Mouse (Mus musculus): Measurements from ENCODE around the gene Onecut3. TPM values are rescaled to one million over a fixed set of nuclear protein-coding genes. Genes with fewer than 3 reads are reported as not detected.
A peak's percentile ranks its signal among the peaks of the same experiment; 100 is the strongest.

Gene Onecut3
- total and polyA plus RNA-seq, 2 experiments from 2014 or later, result not detected

DNA sequence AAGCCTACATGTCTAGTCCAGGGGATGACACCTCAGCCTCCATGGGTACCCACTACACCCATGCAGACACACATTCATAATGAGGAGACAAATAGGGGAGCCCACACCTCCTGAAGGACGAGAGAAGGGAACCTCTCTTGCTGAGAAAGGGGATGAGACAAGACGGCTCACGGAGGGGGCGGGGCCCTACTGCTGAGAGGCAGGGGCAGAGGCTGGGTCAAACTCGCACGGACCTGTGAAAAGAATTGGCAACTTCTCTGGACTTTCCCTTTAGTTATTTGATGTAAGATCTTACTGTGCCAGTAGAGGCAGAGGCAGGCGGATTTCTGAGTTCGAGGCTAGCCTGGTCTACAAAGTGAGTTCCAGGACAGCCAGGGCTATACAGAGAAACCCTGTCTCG is 57.7 kb downstream of the Onecut3 start:
- no peak for TF ChIP-seq CTCF (IDR thresholded peaks at IDR 0.05; ENCODE audit: low read depth)
- no peak for TF ChIP-seq EP300 (IDR thresholded peaks at IDR 0.05; ENCODE audit: low read depth)
- no peak overlapping the region for H3K4me2 ChIP-seq (ENCODE audit: low read depth, low read length)
- H3K4me3 ChIP-seq (ENCODE audit: low read depth, low read length), result no peak overlapping the region
- DNase-seq (ENCODE audit: low spot score) (no peak), ATAC-seq (ENCODE audit: insufficient read depth, low read depth) (no peak)
- WGBS, result 65% methylated on average over 9 of the region's 9 CpGs
- no peaks in the 10 kb centered on the region for H3K27me3 ChIP-seq (ENCODE audit: control insufficient read depth, insufficient read depth, low read length)
- H3K4me1 ChIP-seq (ENCODE audit: control insufficient read depth, insufficient read depth), result peaks cover 13% of the 10 kb centered on the region
- peaks cover 25% of the 10 kb centered on the region for H3K36me3 ChIP-seq (replicated peaks; ENCODE audit: control insufficient read depth, insufficient read depth, low read length)
- no peak overlapping the region for H3K27ac ChIP-seq (ENCODE audit: low read depth)
- no peak overlapping the region for H3K9ac ChIP-seq (replicated peaks; ENCODE audit: low read depth, low read length)
- H3K9me3 ChIP-seq (replicated peaks; ENCODE audit: control insufficient read depth, low read length), result no peaks in the 10 kb centered on the region

DNA sequence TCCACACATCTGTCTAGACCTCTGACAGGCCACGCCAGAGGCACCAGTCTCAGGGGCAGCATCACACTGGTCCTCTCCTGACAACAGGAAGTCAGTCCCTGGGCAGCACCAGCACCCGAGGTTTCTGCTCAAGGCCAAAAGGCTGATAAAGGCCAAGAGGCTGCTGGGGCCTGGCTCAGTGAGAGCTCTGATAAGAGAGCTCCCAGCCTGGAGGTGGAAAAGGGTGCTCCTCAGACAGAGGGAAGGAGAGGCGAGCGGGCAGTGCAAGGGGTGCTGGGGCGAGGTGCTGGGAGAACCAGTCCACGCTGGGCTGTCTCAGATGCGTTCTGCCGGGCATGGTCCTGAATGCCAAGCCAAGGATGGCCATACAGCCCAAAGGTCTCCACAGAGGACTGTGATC is 58.9 kb downstream of the Onecut3 start:
- no peak overlapping the region for H3K9ac ChIP-seq (replicated peaks; ENCODE audit: low read depth, low read length)

DNA sequence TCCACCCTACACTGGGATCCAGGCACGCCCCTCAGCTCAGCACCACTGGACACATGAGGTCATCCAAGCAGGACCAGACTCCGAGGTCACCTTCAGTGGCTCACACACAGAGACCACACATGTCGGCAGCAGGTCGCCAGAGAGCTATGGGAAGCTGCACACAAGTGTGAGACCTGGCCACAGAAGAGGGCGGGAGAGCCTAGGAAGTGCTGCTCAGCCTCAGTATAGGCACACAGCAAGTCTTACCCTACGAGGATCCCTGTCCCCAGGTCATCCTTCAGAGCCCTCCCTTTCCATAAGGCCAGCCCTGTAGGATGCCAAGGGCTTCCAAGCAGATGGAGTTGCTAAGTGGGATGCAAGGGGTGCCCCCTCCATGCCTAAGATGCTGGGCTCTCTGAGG is 59.4 kb downstream of the Onecut3 start:
- TF ChIP-seq CTCF (IDR thresholded peaks at IDR 0.05; ENCODE audit: low read depth) (no peak), EP300 (IDR thresholded peaks at IDR 0.05; ENCODE audit: low read depth) (no peak)
- Histone ChIP-seq H3K4me1 (ENCODE audit: control insufficient read depth, insufficient read depth) (peaks cover 19% of the 10 kb centered on the region), H3K27ac (ENCODE audit: low read depth) (no peak overlapping the region), H3K9ac (replicated peaks; ENCODE audit: low read depth, low read length) (no peak overlapping the region), H3K27me3 (ENCODE audit: control insufficient read depth, insufficient read depth, low read length) (no peaks in the 10 kb centered on the region), H3K36me3 (replicated peaks; ENCODE audit: control insufficient read depth, insufficient read depth, low read length) (peaks cover 19% of the 10 kb centered on the region), H3K9me3 (replicated peaks; ENCODE audit: control insufficient read depth, low read length) (no peaks in the 10 kb centered on the region), H3K4me3 (ENCODE audit: low read depth, low read length) (no peak overlapping the region), H3K4me2 (ENCODE audit: low read depth, low read length) (no peak overlapping the region)
- WGBS, result 58% methylated on average over 6 of the region's 6 CpGs
- DNase-seq (ENCODE audit: low spot score) (no peak), ATAC-seq (ENCODE audit: insufficient read depth, low read depth) (0 out of 2 replicates have a peak, but pooled peaks have one; percentile 21)

More for the DNA sequence above, 58.9 kb downstream of the Onecut3 start:
- Histone ChIP-seq H3K4me2 (ENCODE audit: low read depth, low read length) (no peak overlapping the region), H3K27me3 (ENCODE audit: control insufficient read depth, insufficient read depth, low read length) (no peaks in the 10 kb centered on the region), H3K9me3 (replicated peaks; ENCODE audit: control insufficient read depth, low read length) (no peaks in the 10 kb centered on the region), H3K27ac (ENCODE audit: low read depth) (no peak overlapping the region), H3K36me3 (replicated peaks; ENCODE audit: control insufficient read depth, insufficient read depth, low read length) (peaks cover 21% of the 10 kb centered on the region), H3K4me1 (ENCODE audit: control insufficient read depth, insufficient read depth) (peaks cover 19% of the 10 kb centered on the region), H3K4me3 (ENCODE audit: low read depth, low read length) (no peak overlapping the region)
- no peak for ATAC-seq (ENCODE audit: insufficient read depth, low read depth)
- 52% methylated on average over 8 of the region's 8 CpGs for WGBS
- TF ChIP-seq EP300 (IDR thresholded peaks at IDR 0.05; ENCODE audit: low read depth), result no peak
- no peak for TF ChIP-seq CTCF (IDR thresholded peaks at IDR 0.05; ENCODE audit: low read depth)
- DNase-seq (ENCODE audit: low spot score), result no peak

DNA sequence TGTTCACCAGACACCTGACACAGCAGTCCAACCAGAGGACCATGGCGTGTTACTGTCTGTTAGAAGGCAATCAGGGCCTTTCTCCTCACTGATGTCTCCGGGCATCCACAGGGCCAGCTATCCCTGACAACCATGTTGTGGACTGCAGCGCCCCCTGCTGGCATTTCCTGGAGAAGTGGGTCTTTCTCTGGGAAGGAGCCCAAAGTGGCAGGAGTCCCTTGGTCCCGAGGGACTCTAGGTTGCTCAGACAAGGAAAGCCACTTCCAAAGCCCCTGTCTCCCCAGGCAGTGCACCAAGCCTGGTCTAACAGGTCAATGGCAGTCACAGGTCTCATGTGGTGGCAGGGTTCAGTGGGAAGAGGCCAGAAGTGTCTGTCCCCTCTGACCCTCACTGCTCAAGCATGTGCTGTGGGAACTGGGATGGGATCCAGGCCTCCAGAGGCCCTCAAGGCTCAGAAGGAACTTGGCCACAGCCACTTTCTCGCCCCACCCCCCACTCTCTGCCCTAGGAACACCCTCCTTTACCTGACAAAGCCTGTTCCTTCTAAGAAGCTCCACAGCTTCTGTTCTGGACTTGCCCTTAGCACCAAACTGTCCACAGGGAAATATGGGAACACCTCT is 62.8 kb downstream of the Onecut3 start:
- no peak overlapping the region for H3K4me3 ChIP-seq (ENCODE audit: low read depth, low read length)
- no peaks in the 10 kb centered on the region for H3K9me3 ChIP-seq (replicated peaks; ENCODE audit: control insufficient read depth, low read length)
- DNase-seq (ENCODE audit: low spot score), result peak; percentile 60
- no peak overlapping the region for H3K9ac ChIP-seq (replicated peaks; ENCODE audit: low read depth, low read length)
- no peak for TF ChIP-seq EP300 (IDR thresholded peaks at IDR 0.05; ENCODE audit: low read depth)
- TF ChIP-seq CTCF (IDR thresholded peaks at IDR 0.05; ENCODE audit: low read depth), result peak; percentile 68
- H3K27ac ChIP-seq (ENCODE audit: low read depth), result no peak overlapping the region
- H3K4me2 ChIP-seq (ENCODE audit: low read depth, low read length), result no peak overlapping the region
- no peaks in the 10 kb centered on the region for H3K27me3 ChIP-seq (ENCODE audit: control insufficient read depth, insufficient read depth, low read length)
- peaks cover 27% of the 10 kb centered on the region for H3K4me1 ChIP-seq (ENCODE audit: control insufficient read depth, insufficient read depth)
- ATAC-seq (ENCODE audit: insufficient read depth, low read depth), result no peak
- no peaks in the 10 kb centered on the region for H3K36me3 ChIP-seq (replicated peaks; ENCODE audit: control insufficient read depth, insufficient read depth, low read length)
- WGBS, result 22% methylated on average over 5 of the region's 5 CpGs

DNA sequence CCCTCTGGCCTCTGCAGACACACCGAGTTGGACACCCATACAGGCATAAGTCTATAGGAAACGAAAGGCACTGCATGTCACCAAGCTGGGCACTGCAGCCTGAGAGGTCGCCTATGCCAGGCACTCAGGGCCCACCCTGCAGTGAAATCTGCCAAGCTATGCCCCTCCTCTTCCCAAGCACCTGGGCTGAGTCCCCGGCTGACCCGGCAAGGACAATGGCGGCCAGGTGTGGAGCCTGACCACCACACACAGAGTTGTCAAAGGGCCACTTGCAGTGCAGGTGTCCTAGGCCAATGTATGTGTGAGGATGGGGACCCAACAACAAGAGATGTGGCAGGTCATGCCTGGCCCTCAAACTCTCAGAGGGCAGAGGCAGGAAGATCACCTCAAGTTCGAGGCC is 64.8 kb downstream of the Onecut3 start:
- H3K36me3 ChIP-seq (replicated peaks; ENCODE audit: control insufficient read depth, insufficient read depth, low read length), result no peaks in the 10 kb centered on the region
- WGBS, result 86% methylated on average over 7 of the region's 7 CpGs
- peaks cover 14% of the 10 kb centered on the region; the same call in 1 of the 2 replicates for H3K4me1 ChIP-seq (ENCODE audit: control insufficient read depth, insufficient read depth)
- no peak for TF ChIP-seq CTCF (IDR thresholded peaks at IDR 0.05; ENCODE audit: low read depth)
- TF ChIP-seq EP300 (IDR thresholded peaks at IDR 0.05; ENCODE audit: low read depth), result no peak
- H3K4me2 ChIP-seq (ENCODE audit: low read depth, low read length), result no peak overlapping the region
- no peak for DNase-seq (ENCODE audit: low spot score)
- H3K27ac ChIP-seq (ENCODE audit: low read depth), result no peak overlapping the region
- no peak for ATAC-seq (ENCODE audit: insufficient read depth, low read depth)
- H3K4me3 ChIP-seq (ENCODE audit: low read depth, low read length), result no peak overlapping the region
- H3K9me3 ChIP-seq (replicated peaks; ENCODE audit: control insufficient read depth, low read length), result no peaks in the 10 kb centered on the region
- H3K27me3 ChIP-seq (ENCODE audit: control insufficient read depth, insufficient read depth, low read length), result no peaks in the 10 kb centered on the region
- no peak overlapping the region for H3K9ac ChIP-seq (replicated peaks; ENCODE audit: low read depth, low read length)

DNA sequence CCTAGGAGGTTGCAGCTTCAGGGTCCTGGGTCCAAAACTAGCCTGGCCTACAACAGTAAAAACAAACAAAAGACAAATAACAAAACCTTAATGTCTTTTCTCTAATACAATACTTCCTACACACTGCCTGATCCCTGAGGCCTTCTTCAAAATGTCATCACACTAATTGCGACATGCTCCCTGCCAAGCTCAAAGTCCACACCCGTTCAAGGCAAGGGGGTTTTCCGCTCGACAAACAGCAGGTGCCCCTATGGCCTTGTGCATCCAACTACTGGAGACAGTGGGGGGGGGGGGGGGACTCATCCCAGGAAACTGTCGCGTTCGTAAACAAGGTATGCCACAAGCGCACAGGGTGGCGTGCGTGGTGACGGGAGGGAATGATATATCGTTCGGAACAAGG is 66.0 kb downstream of the Onecut3 start:
- Histone ChIP-seq H3K9me3 (replicated peaks; ENCODE audit: control insufficient read depth, low read length) (no peaks in the 10 kb centered on the region), H3K27ac (ENCODE audit: low read depth) (peak overlapping the region; percentile 89), H3K4me1 (ENCODE audit: control insufficient read depth, insufficient read depth) (peaks cover 14% of the 10 kb centered on the region; the same call in 1 of the 2 replicates), H3K4me3 (ENCODE audit: low read depth, low read length) (peak overlapping the region; percentile 93), H3K9ac (replicated peaks; ENCODE audit: low read depth, low read length) (peak overlapping the region; percentile 94), H3K36me3 (replicated peaks; ENCODE audit: control insufficient read depth, insufficient read depth, low read length) (no peaks in the 10 kb centered on the region), H3K27me3 (ENCODE audit: control insufficient read depth, insufficient read depth, low read length) (no peaks in the 10 kb centered on the region), H3K4me2 (ENCODE audit: low read depth, low read length) (peak overlapping the region; percentile 79)
- TF ChIP-seq CTCF (IDR thresholded peaks at IDR 0.05; ENCODE audit: low read depth) (no peak), EP300 (IDR thresholded peaks at IDR 0.05; ENCODE audit: low read depth) (no peak)
- no peak for DNase-seq (ENCODE audit: low spot score)
- WGBS, result 2% methylated on average over 13 of the region's 13 CpGs
- ATAC-seq (ENCODE audit: insufficient read depth, low read depth), result no peak
